ENCODE assay signal across 7 mouse cellular contexts in the genomic region with DNA sequence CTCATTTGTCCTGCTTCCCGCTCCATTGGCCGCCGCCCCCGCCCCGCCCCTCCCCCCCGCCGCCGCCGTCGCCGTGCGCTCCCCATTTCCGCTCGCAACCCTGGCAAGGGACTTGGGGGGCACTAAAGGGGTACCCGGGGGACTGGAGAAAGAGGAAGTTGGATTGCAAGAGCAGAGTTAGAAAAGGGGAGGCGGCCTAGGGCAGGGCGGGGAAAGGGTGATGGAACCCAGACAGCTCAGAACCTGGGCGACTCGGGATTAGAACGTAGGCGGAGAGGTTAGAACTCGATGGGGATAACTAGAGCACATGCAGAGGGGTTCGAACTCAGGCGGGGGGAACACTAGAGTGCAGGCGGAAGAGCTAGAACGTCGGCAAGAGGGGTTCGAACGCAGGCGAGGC. TPM values are rescaled to one million over a fixed set of nuclear protein-coding genes. Genes with fewer than 3 reads are reported as not detected.
DNase-seq lines count a peak whose midpoint lies in the region; ATAC-seq lines count a peak whose summit lies in the region.

No protein-coding gene starts in this region.

- H3K4me3 ChIP-seq in heart, embryonic 14.5 days (ENCODE audit: control insufficient read depth in 1 of 2, insufficient read depth in 1 of 2, low read depth in 1 of 2, low read length in 2 of 2): peak overlapping the region; percentile 25 to 27
- H3K4me3 ChIP-seq in liver, embryonic 13.5 days (replicated peaks): peak overlapping the region; percentile 34

- DNase-seq in B cell, adult 2 months: peak; percentile 76 to 81
- DNase-seq in liver, embryonic 13.5 days: no peak
- DNase-seq in spleen, postnatal 14 days (ENCODE audit: low spot score in 2 of 2): peak; percentile 17 to 44
- no peak for DNase-seq in gastrocnemius, postnatal 14 days
- DNase-seq in cerebellum, adult 18-20 months: no peak

- peaks cover 80% of the 10 kb centered on the region for H3K27me3 ChIP-seq in heart, embryonic 14.5 days (ENCODE audit: control insufficient read depth, insufficient read depth, low read length)
- peaks cover 81% of the 10 kb centered on the region for H3K27me3 ChIP-seq in liver, embryonic 13.5 days

- intact Hi-C loops in gastrocnemius, postnatal 14 days (cut with DNase I; ENCODE audit: low total_unique reads): loop anchor here (5.0 kb wide), 1 partner anchor 62 kb away; no protein-coding TSS in a partner anchor

- 2% methylated on average over 28 of the region's 30 CpGs for WGBS in heart, embryonic 14.5 days
- 2% methylated on average over 30 of the region's 30 CpGs for WGBS in liver, embryonic 13.5 days (ENCODE audit: insufficient replicate concordance)

- H3K4me1 ChIP-seq in heart, embryonic 14.5 days (ENCODE audit: control insufficient read depth in 2 of 2, insufficient read depth in 2 of 2, low read length in 2 of 2): peaks cover 3 to 11% of the 10 kb centered on the region in 2 experiments; a peak in 2 of 4 replicates
- no peaks in the 10 kb centered on the region for H3K4me1 ChIP-seq in liver, embryonic 13.5 days (replicated peaks)

- H3K36me3 ChIP-seq in heart, embryonic 14.5 days (ENCODE audit: control insufficient read depth, insufficient read depth, low read length): no peaks in the 10 kb centered on the region
- H3K36me3 ChIP-seq in liver, embryonic 13.5 days: no peaks in the 10 kb centered on the region

- peak overlapping the region; percentile 55 for H3K4me2 ChIP-seq in heart, embryonic 14.5 days (ENCODE audit: low read length)
- H3K4me2 ChIP-seq in liver, embryonic 13.5 days: peak overlapping the region; percentile 51

- no peak overlapping the region for H3K27ac ChIP-seq in heart, embryonic 14.5 days (replicated peaks in 1 of 2; ENCODE audit: control insufficient read depth in 1 of 2, insufficient read depth in 1 of 2, low read depth in 2 of 2, low read length in 2 of 2)
- no peak overlapping the region for H3K27ac ChIP-seq in liver, embryonic 13.5 days

- peak; percentile 74 for ATAC-seq in CD4-positive, CD25-positive, alpha-beta regulatory T cell, adult 4 months
- ATAC-seq in heart, embryonic 14.5 days (ENCODE audit: insufficient number of reproducible peaks, insufficient read depth, low FRiP score, low read depth): no peak
- ATAC-seq in liver, embryonic 13.5 days (ENCODE audit: low read depth): no peak

- H3K9me3 ChIP-seq in heart, embryonic 14.5 days (ENCODE audit: control insufficient read depth, low read length): no peaks in the 10 kb centered on the region
- H3K9me3 ChIP-seq in liver, embryonic 13.5 days (replicated peaks): no peaks in the 10 kb centered on the region

- no peak overlapping the region for H3K9ac ChIP-seq in heart, embryonic 14.5 days (ENCODE audit: low read length)
- no peak overlapping the region for H3K9ac ChIP-seq in liver, embryonic 13.5 days

RNA-seq across cellular contexts. Expression of gene Gm4881, which starts 10.2 kb away (rescaled TPM):
- polyA plus RNA-seq in CD4-positive, CD25-positive, alpha-beta regulatory T cell, adult 4 months (2017; shearing (Covaris generic)): not detected
- polyA plus RNA-seq in heart, embryonic 14.5 days (2014; fragmentation: Nextera tagmentation; extraction: Ambion mirVana): not detected in 2 replicates
- not detected in 2 replicates for polyA plus RNA-seq in liver, embryonic 13.5 days (2015; fragmentation: Nextera tagmentation; extraction: Ambion mirVana)
- not detected for total RNA-seq in gastrocnemius, postnatal 14 days (2021)

RNA-seq across cellular contexts. Expression of gene Rabac1, which starts 18.1 kb away (rescaled TPM):
- 100 to 1,000 TPM; 187 to 237 TPM for polyA plus RNA-seq in CD4-positive, CD25-positive, alpha-beta regulatory T cell, adult 4 months (2017; shearing (Covaris generic))
- polyA plus RNA-seq in heart, embryonic 14.5 days (2014; fragmentation: Nextera tagmentation; extraction: Ambion mirVana): 254 and 263 TPM in 2 replicates
- polyA plus RNA-seq in liver, embryonic 13.5 days (2015; fragmentation: Nextera tagmentation; extraction: Ambion mirVana): 56.4 and 59.5 TPM in 2 replicates
- 100 to 1,000 TPM; 163 to 175 TPM for total RNA-seq in gastrocnemius, postnatal 14 days (2021)

RNA-seq across cellular contexts. Expression of gene Atp1a3, which starts 51.3 kb away (rescaled TPM):
- polyA plus RNA-seq in CD4-positive, CD25-positive, alpha-beta regulatory T cell, adult 4 months (2017; shearing (Covaris generic)): 1 to 10 TPM; 2.3 TPM
- polyA plus RNA-seq in heart, embryonic 14.5 days (2014; fragmentation: Nextera tagmentation; extraction: Ambion mirVana): 0.67 and 0.76 TPM in 2 replicates
- polyA plus RNA-seq in liver, embryonic 13.5 days (2015; fragmentation: Nextera tagmentation; extraction: Ambion mirVana): 0.82 and 0.87 TPM in 2 replicates
- total RNA-seq in gastrocnemius, postnatal 14 days (2021): under 1 TPM; 0.21 to 0.42 TPM

RNA-seq across cellular contexts. Expression of gene Arhgef1, which starts 51.7 kb away (rescaled TPM):
- polyA plus RNA-seq in CD4-positive, CD25-positive, alpha-beta regulatory T cell, adult 4 months (2017; shearing (Covaris generic)): 100 to 1,000 TPM; 166 to 183 TPM
- polyA plus RNA-seq in heart, embryonic 14.5 days (2014; fragmentation: Nextera tagmentation; extraction: Ambion mirVana): 58.4 and 63.3 TPM in 2 replicates
- 44.3 and 48.2 TPM in 2 replicates for polyA plus RNA-seq in liver, embryonic 13.5 days (2015; fragmentation: Nextera tagmentation; extraction: Ambion mirVana)
- 10 to 100 TPM; 32.5 to 38.0 TPM for total RNA-seq in gastrocnemius, postnatal 14 days (2021)

RNA-seq across cellular contexts. Expression of gene Cd79a, which starts 57.3 kb away (rescaled TPM):
- polyA plus RNA-seq in CD4-positive, CD25-positive, alpha-beta regulatory T cell, adult 4 months (2017; shearing (Covaris generic)): 10 to 100 TPM in 1 of 2 experiments, 1 to 10 TPM in 1; 2.2 to 28.9 TPM
- polyA plus RNA-seq in heart, embryonic 14.5 days (2014; fragmentation: Nextera tagmentation; extraction: Ambion mirVana): not detected in 2 replicates
- 0.51 and 0.61 TPM in 2 replicates for polyA plus RNA-seq in liver, embryonic 13.5 days (2015; fragmentation: Nextera tagmentation; extraction: Ambion mirVana)
- total RNA-seq in gastrocnemius, postnatal 14 days (2021): under 1 TPM; 0.16 to 0.23 TPM

Comparison
In these comparisons a context has a peak if more than half of its experiments do, and no peak if none do; other contexts are left out.
1. DNase-seq: peak in B cell, adult 2 months (2 of 2) and spleen, postnatal 14 days (2 of 2); none in liver, embryonic 13.5 days (single experiment), gastrocnemius, postnatal 14 days (single experiment) and cerebellum, adult 18-20 months (0 of 2).